Mouse (Mus musculus) frontal cortex, postnatal 14 days (tissue): ENCODE results near the gene Dxo.
"Not testable (repeated sequence)": the region's sequence is repeated elsewhere in the genome, so short reads cannot be mapped to it uniquely, and the experiment has no call there.

Experiments used
- DNase-seq, 2 experiments: peaks; one replicate each; pipeline ENCODE4 v3.0.0; 2022; ENCODE audit warnings: low spot score in 2 of 2

Dxo gene

DNA sequence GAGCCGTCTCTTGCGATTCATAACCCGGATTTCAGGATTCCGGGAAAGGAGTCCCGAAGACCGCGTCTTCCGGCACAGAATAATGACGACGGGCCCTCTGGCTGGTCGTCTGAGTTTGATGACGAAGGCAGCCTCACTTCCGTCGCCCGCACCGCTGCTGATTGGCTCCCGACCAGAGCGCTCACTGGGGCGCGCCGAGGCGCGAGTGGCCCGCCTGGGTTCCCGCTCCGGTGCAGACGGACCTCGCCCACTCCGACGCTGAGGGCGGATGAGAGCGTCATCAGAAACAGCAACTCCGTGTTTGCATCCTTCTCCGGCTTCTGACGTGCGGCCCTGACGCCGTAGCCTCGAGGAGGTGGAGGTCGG, at the start of gene Dxo, which contains the start of gene Stk19:
TSS of gene Dxo (plus strand) at position 164 of the 366 bp plus-strand sequence.
TSS of gene Stk19 (minus strand) at position 90 of the 366 bp plus-strand sequence.
- peak; percentile 96 for DNase-seq

DNA sequence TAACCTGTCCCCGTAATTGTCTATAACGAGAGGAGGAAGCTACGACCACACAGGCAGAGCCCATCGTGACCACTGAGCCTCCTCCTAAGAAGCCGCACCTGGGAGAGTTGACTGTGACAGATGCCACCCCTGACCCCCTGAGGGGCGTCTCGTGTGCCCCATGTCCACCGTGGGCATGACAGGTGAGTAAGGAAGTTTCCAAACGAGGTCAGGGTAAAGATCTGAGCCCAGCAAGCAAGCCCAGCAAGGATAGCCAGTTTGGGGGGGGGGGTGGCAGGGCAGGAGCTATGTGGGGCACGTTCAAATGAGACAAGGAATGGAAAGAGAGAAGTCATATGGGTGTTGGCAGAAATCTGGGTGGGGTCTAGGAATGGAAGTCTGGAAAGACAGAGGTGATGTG, 41.8 kb upstream of the Dxo start:
- no peak for DNase-seq

GRCm38 (mm10) chr17:34795633-34796032, 41.2 kb upstream of the Dxo start:
- peak in 1 of 2 experiments; percentile 39 for DNase-seq

GRCm38 (mm10) chr17:34796311-34797140, 40.3 kb upstream of the Dxo start:
- no peak for DNase-seq

- DNase-seq, result not testable (repeated sequence)
These were observed 39.4 kb upstream of the Dxo start for GRCm38 (mm10) chr17:34797211-34797995.

DNA sequence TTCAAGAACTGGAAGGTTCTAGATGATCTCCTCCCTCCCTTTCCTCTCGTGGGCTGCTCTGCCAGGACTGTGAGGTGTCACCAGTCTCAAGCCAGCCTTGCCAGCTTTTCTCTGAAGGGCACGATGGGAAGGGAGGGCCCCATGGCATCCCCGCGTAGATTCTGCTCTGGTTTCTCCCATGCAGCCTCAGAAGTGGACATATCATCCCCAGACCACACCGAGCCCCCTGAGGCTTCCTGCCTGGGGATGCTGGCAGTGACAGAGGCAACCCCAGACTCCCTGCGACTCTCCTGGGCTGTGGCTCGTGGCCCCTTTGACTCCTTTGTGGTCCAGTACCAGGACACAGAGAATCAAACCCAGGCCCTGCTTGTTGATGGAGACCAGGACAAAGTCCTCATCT, 38.7 kb upstream of the Dxo start:
- not testable (repeated sequence) for DNase-seq

GRCm38 (mm10) chr17:34798866-34799530, 37.8 kb upstream of the Dxo start:
- no peak for DNase-seq

GRCm38 (mm10) chr17:34799531-34799925, 37.3 kb upstream of the Dxo start:
- no peak for DNase-seq

DNA sequence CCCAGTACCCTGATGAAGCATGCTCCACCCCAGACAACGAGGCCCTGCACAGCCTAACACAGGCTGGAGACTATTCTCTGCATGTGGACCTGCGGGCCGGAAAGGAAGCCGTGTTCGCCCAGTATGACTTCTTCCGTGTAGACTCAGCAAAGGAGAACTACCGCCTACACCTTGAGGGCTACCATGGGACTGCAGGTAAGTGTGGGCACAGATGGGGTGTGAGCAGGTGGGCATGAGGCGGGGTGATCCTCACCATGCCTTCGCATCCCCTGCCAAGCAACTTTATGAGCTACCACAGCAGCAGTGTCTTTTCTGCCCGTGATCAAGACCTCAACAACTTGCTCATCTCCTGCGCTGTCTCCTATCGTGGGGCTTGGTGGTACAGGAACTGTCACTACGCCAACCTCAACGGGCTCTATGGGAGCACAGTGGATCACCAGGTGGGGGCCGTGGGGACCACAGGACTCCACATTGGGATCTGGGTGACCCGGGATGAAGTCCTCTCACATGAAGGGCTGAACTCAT, 36.0 kb upstream of the Dxo start:
- DNase-seq, result not testable (repeated sequence)

GRCm38 (mm10) chr17:34802756-34803155, 34.1 kb upstream of the Dxo start:
- not testable (repeated sequence) for DNase-seq

GRCm38 (mm10) chr17:34803367-34803766, 33.5 kb upstream of the Dxo start:
- not testable (repeated sequence) for DNase-seq

DNA sequence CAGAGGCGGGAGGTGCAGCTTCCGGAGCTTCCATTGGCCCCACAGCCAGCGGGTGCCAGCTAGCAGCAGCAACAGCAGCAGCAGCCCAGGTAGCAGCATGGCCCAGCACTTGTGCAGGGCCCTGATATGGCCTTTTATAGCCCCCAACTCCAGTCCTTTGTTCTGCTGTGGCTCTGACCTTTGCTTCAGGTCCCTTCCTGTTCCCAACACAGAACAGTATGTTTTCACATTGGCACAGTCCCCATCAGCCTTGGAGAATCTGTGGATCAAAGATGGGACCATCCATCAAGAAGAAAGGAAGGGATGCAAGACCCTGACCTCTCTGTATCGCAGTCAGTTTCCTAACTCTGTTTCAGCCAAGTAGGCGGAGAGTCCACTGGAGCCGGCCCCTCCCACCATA, 32.5 kb upstream of the Dxo start, which contains the start of gene Cyp21a1:
TSS of gene Cyp21a1 (minus strand) at position 261 of the 400 bp plus-strand sequence.
- not testable (repeated sequence) for DNase-seq

DNA sequence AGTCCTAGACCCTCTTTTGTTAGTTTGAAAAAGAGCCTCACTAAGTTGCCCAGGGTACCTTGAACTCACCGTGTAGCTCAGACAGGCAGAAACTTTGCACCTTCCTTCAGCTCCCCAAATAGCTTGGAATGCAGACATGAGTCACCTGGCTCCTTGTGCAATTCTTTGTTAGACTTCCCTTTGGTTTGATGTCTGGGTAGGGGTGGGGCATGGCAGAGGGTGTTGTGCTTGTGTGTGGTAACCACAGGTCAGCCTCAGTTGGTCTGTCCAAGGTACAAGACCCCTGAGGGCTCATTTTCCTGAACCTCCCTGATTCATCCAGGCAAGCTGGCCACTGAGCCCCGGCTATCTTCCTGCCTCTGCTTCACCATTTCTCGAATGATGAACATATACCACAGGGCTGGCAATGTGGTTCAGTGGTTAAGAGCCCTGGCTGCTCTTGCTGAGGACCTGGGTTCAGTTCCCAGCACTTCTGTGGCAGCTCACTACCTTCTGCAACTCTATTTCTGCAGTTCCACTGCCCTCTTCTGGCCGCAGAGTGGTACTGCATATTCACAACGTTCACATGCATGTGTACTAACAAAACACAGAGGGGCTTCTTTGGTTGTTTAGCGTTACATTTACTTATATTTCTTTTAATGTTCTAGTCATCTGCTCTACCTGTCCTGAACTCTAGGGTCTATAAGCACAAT, 31.8 kb upstream of the Dxo start:
- no peak for DNase-seq

DNA sequence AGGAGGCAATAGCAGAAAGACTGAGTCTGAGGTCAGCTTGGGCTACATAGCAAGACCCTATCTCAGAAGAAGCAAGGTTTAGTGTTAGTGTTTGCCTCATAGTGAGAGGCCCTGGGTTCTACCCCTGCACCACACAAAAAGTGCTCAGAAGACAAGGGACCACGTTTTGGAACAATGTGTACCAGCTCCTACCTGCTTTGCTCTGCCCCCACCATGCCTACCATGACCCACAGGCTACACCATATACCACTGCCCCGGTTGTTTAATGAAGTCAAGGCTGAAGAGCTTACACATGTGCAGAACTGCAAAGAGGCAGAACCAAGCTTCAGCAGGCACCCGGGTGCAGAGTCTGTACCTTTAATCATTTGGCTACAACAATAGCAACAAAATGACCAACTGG, 29.6 kb upstream of the Dxo start:
- no peak for DNase-seq

DNA sequence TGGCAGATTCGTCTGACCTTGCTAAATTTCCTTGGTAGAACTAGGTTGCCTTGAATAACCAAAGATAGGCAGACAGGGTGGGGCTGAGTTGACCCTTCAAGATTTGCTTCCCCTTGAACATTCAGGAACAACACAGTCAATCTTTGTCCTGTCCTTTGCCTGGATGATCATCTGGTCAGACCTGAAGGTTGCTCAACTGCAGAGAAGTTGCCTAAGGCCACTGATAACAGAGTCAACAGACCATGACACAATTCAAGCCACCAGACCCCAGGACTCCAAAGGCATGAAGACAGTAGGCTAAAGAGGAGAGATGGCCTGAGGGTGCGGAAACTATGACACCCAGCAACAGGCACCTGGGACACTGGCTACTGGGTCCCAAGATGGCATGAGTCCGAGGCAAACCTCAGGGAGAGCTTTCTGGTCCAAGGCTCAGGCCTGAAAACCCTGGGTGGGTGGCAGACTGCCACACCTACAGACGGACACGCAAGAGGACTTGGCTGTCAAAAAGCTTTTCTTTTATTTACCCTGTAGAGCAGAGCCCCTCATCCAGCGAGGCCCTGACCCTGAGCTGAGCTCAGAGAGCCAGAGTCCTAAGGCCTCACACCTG, 28.1 kb upstream of the Dxo start:
- DNase-seq, result no peak

- DNase-seq, result not testable (repeated sequence)
These were observed 26.4 kb upstream of the Dxo start for GRCm38 (mm10) chr17:34810411-34810810.

- not testable (repeated sequence) for DNase-seq
These were observed 26.0 kb upstream of the Dxo start for GRCm38 (mm10) chr17:34810811-34811210.

- no peak for DNase-seq
These were observed 25.5 kb upstream of the Dxo start for GRCm38 (mm10) chr17:34811275-34811674.

- not testable (repeated sequence) for DNase-seq
These were observed 23.1 kb upstream of the Dxo start for GRCm38 (mm10) chr17:34813747-34814146.

DNA sequence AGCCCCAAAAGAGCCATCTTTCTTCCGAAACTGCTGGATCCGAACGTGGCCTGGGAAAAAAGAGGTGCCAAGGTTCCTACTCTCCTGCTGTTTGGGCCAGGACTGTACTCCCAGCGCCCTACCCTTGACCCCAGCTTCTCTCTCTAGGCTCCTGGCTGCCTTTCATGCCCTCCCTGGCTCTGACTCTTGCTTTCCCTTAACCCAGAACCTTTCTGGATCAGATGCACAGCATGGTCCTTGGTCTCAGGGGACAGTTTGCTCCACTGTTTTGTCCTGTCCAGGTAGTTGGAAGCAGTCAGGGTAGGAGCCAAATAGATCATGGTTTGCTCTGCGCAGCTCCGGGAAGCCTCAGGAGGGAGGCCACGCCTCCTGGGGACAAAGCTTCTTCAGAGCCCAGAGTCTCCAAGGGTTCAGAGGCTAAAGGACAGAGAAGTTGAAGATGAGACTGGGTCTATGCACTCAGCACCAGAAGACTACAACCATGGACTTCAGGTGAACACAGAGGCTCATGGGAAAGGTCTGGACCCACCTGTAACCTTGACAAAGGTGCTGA, 21.9 kb upstream of the Dxo start:
- DNase-seq, result no peak
